ENCODE assay signal across 9 mouse cellular contexts in genomic region chr11:117269053-117269702, GRCm38 (mm10).
DNase-seq lines count a peak whose midpoint lies in the region; ATAC-seq and TF ChIP-seq lines count a peak whose summit lies in the region.
"Had no signal": no experiment of that assay in that cellular context is flagged by ENCODE, and none has a peak within 500 bp of the region (broad histone marks: within the 10 kb centered on the region; RNA-seq: fewer than 3 reads in every experiment).

No protein-coding gene starts in this region.

- peaks cover 37% of the 10 kb centered on the region for H3K4me1 ChIP-seq in lung, embryonic 14.5 days (ENCODE audit: insufficient read depth)
- peaks cover 18% of the 10 kb centered on the region for H3K4me1 ChIP-seq in embryonic facial prominence, embryonic 11.5 days (ENCODE audit: control insufficient read depth, insufficient read depth, low read length)
- H3K4me1 ChIP-seq in forebrain, embryonic 15.5 days, result peaks cover 60% of the 10 kb centered on the region

- H3ac ChIP-seq in myocyte (ENCODE audit: control insufficient read depth, insufficient read length), result peak overlapping the region; percentile 11

- intact Hi-C loops in left cerebral cortex, postnatal 25 days (cut with DNase I), result no loop called here

- H3K9me3 ChIP-seq in lung, embryonic 14.5 days (ENCODE audit: low read depth, low read length), result no peaks in the 10 kb centered on the region
- no peaks in the 10 kb centered on the region for H3K9me3 ChIP-seq in embryonic facial prominence, embryonic 11.5 days (replicated peaks; ENCODE audit: control insufficient read depth, low read length)
- no peaks in the 10 kb centered on the region for H3K9me3 ChIP-seq in forebrain, embryonic 15.5 days
- H3K9me3 ChIP-seq: liver, embryonic 13.5 days had no signal

- H3K79me2 ChIP-seq in myocyte (ENCODE audit: control insufficient read depth, insufficient read depth), result peaks cover 80% of the 10 kb centered on the region

- H3K9ac ChIP-seq in lung, embryonic 14.5 days, result peak overlapping the region; percentile 22; the same call in 1 of the 2 replicates
- H3K9ac ChIP-seq in embryonic facial prominence, embryonic 11.5 days (replicated peaks; ENCODE audit: low read length), result peak overlapping the region; percentile 52
- H3K9ac ChIP-seq in forebrain, embryonic 15.5 days (replicated peaks), result no peak overlapping the region
- H3K9ac ChIP-seq: liver, embryonic 13.5 days had no signal

- H3K4me2 ChIP-seq in lung, embryonic 14.5 days, result peak overlapping the region; percentile 77
- peak overlapping the region; percentile 61 for H3K4me2 ChIP-seq in embryonic facial prominence, embryonic 11.5 days (ENCODE audit: low read depth, low read length)
- H3K4me2 ChIP-seq in forebrain, embryonic 15.5 days (replicated peaks), result no peak overlapping the region
- peak overlapping the region; percentile 97 for H3K4me2 ChIP-seq in myocyte (ENCODE audit: low read depth)

- TF ChIP-seq CTCF in lung, embryonic 14.5 days (IDR thresholded peaks at IDR 0.05; ENCODE audit: low read depth), result no peak

- TF ChIP-seq POLR2A in myocyte (IDR thresholded peaks at IDR 0.05; ENCODE audit: insufficient read length, low read depth), result peak; percentile 38

- peaks cover 7% of the 10 kb centered on the region; the same call in 1 of the 2 replicates for H3K36me3 ChIP-seq in lung, embryonic 14.5 days (ENCODE audit: insufficient read depth)
- H3K36me3 ChIP-seq in embryonic facial prominence, embryonic 11.5 days (replicated peaks; ENCODE audit: control insufficient read depth, insufficient read depth, low read depth, low read length), result no peaks in the 10 kb centered on the region
- no peaks in the 10 kb centered on the region for H3K36me3 ChIP-seq in forebrain, embryonic 15.5 days
- no peaks in the 10 kb centered on the region for H3K36me3 ChIP-seq in myocyte (ENCODE audit: control insufficient read depth, insufficient read depth)

- H3K4me3 ChIP-seq in lung, embryonic 14.5 days (ENCODE audit: low read depth, low read length), result no peak overlapping the region
- no peak overlapping the region; the same call in 1 of the 2 replicates for H3K4me3 ChIP-seq in embryonic facial prominence, embryonic 11.5 days (ENCODE audit: low read depth, low read length)
- H3K4me3 ChIP-seq in forebrain, embryonic 15.5 days, result no peak overlapping the region
- peak overlapping the region; percentile 77 for H3K4me3 ChIP-seq in myocyte
- H3K4me3 ChIP-seq: liver, embryonic 13.5 days had no signal

- H3K27me3 ChIP-seq in lung, embryonic 14.5 days (ENCODE audit: insufficient read depth, low read length), result no peaks in the 10 kb centered on the region
- H3K27me3 ChIP-seq in embryonic facial prominence, embryonic 11.5 days (ENCODE audit: control insufficient read depth, insufficient read depth, low read length), result no peaks in the 10 kb centered on the region
- no peaks in the 10 kb centered on the region for H3K27me3 ChIP-seq in forebrain, embryonic 15.5 days
- no peaks in the 10 kb centered on the region for H3K27me3 ChIP-seq in myocyte (ENCODE audit: control insufficient read depth, insufficient read depth, insufficient read length)

- ATAC-seq in lung, embryonic 14.5 days (ENCODE audit: insufficient read depth), result no peak
- ATAC-seq in embryonic facial prominence, embryonic 11.5 days (replicated peaks; ENCODE audit: insufficient number of reproducible peaks, low FRiP score, low TSS enrichment, low read depth), result no peak
- ATAC-seq in forebrain, embryonic 15.5 days (replicated peaks), result no peak

- no peak for DNase-seq in lung, embryonic 14.5 days
- DNase-seq in lung, adult 18-20 months, result no peak
- DNase-seq in embryonic facial prominence, embryonic 11.5 days (ENCODE audit: low spot score), result no peak
- no peak for DNase-seq in left cerebral cortex, postnatal 25 days (ENCODE audit: low spot score in 2 of 2)
- DNase-seq in cerebellum, adult 11 months, result no peak
- DNase-seq: cerebellum, postnatal 14 days; liver, embryonic 13.5 days had no signal

- H3K27ac ChIP-seq in lung, embryonic 14.5 days (ENCODE audit: low read depth), result peak overlapping the region; percentile 42; the same call in 1 of the 2 replicates
- no peak overlapping the region for H3K27ac ChIP-seq in embryonic facial prominence, embryonic 11.5 days (replicated peaks; ENCODE audit: low read depth, low read length)
- H3K27ac ChIP-seq in forebrain, embryonic 15.5 days (replicated peaks), result peak overlapping the region; percentile 74
- H3K27ac ChIP-seq: liver, embryonic 13.5 days had no signal

- WGBS in lung, embryonic 14.5 days, result 40% methylated on average over 8 of the region's 8 CpGs
- WGBS in embryonic facial prominence, embryonic 11.5 days, result 57% methylated on average over 8 of the region's 8 CpGs
- 41% methylated on average over 8 of the region's 8 CpGs for WGBS in forebrain, embryonic 15.5 days

TF ChIP-seq in myocyte, 11 proteins besides CTCF, POLR2A, EP300 and RAD21:
- peak in 1 of 3 experiments; percentile 49 for TF ChIP-seq MYOG (IDR thresholded peaks at IDR 0.05; ENCODE audit: control insufficient read depth in 1 of 3, insufficient read depth in 1 of 3, insufficient read length in 2 of 3, low read depth in 2 of 3)
- TF ChIP-seq REST (IDR thresholded peaks at IDR 0.05; ENCODE audit: insufficient read depth, insufficient read length), result no peak
- no peak for TF ChIP-seq TCF3 (IDR thresholded peaks at IDR 0.05; ENCODE audit: insufficient read length, low read depth)
- peak in 2 of 3 experiments; percentile 7 to 69 for TF ChIP-seq MYOD1 (IDR thresholded peaks at IDR 0.05; ENCODE audit: control insufficient read depth in 1 of 3, insufficient read length in 2 of 3, low read depth in 2 of 3)
